Mouse (Mus musculus) liver, postnatal 0 days (tissue): ENCODE results near the gene Glra4. TPM values are rescaled to one million over a fixed set of nuclear protein-coding genes. Genes with fewer than 3 reads are reported as not detected.

Experiments used
- ATAC-seq: fragments of 200-750 bp; cut with Nextera tagmentation; 2 replicates; pipeline ENCODE4 v1.8.0; 2017; ENCODE audit warnings: mild to moderate bottlenecking, moderate library complexity
- DNase-seq: peaks from one replicate; pipeline ENCODE4 v3.0.0-alpha.2; 2016
- H3K27ac ChIP-seq: fragments of 300-500 bp; sonication (generic); 2 replicates; pipeline ENCODE4 v1.5.1; 2014; ENCODE audit warnings: antibody characterized with exemption, moderate library complexity, mild to moderate bottlenecking, low read depth
- H3K27me3 ChIP-seq: fragments of 300-500 bp; sonication (generic); 2 replicates; pipeline ENCODE4 v1.6.1; 2014; ENCODE audit warnings: low read length, control low read depth, mixed read lengths; ENCODE audit not compliant: insufficient read depth
- H3K36me3 ChIP-seq: fragments of 300-500 bp; sonication (generic); replicated peaks from 2 replicates; pipeline ENCODE4 v1.6.1; 2014; ENCODE audit warnings: mild to moderate bottlenecking, control low read depth, low read length, moderate library complexity, mixed read lengths; ENCODE audit not compliant: insufficient read depth
- H3K4me1 ChIP-seq: fragments of 300-500 bp; sonication (generic); 2 replicates; pipeline ENCODE4 v1.6.1; 2014; ENCODE audit warnings: antibody characterized with exemption, mild to moderate bottlenecking, control low read depth; ENCODE audit not compliant: insufficient read depth
- H3K4me2 ChIP-seq: fragments of 300-500 bp; sonication (generic); 2 replicates; pipeline ENCODE4 v1.6.1; 2014; ENCODE audit warnings: low read depth, mild to moderate bottlenecking, low read length, moderate library complexity, mixed read lengths
- H3K4me3 ChIP-seq: fragments of 300-500 bp; sonication (generic); 2 replicates; pipeline ENCODE4 v1.5.1; 2014; ENCODE audit warnings: low read depth, low read length
- H3K9ac ChIP-seq: fragments of 300-500 bp; sonication (generic); replicated peaks from 2 replicates; pipeline ENCODE4 v1.6.1; 2014; ENCODE audit warnings: mild to moderate bottlenecking, moderate library complexity
- H3K9me3 ChIP-seq: fragments of 300-500 bp; sonication (generic); 2 replicates; pipeline ENCODE4 v1.6.1; 2016; ENCODE audit warnings: mild to moderate bottlenecking, control low read depth, low read length, mixed read lengths
- CTCF ChIP-seq: sonication (generic); IDR thresholded peaks from 2 replicates; pipeline ENCODE4 v1.5.1; 2016; ENCODE audit warnings: antibody characterized with exemption, low read depth
- EP300 ChIP-seq: IDR thresholded peaks from 2 replicates; pipeline ENCODE4 v1.6.1; 2016; ENCODE audit warnings: antibody characterized with exemption, low read depth, mild to moderate bottlenecking
- WGBS: fragments of 180-500 bp; shearing (Covaris S2); extraction: QIAGEN DNeasy Blood & Tissue Kit; methylation state at CpG from one replicate; pipeline ENCODE4 v1.1.7; 2014; ENCODE audit not compliant: insufficient replicate concordance; 5-methylcytosine and 5-hydroxymethylcytosine counted together
- polyA plus RNA-seq: library from polyadenylated mRNA; unstranded; fragments of >200 nt; fragmentation: Nextera tagmentation; extraction: Ambion mirVana; gene quantifications from 2 replicates; pipeline ENCODE4 v1.2.1, GENCODE M21; 2015

Glra4 gene
- polyA plus RNA-seq, 1 experiment from 2014 or later, result not detected

DNA sequence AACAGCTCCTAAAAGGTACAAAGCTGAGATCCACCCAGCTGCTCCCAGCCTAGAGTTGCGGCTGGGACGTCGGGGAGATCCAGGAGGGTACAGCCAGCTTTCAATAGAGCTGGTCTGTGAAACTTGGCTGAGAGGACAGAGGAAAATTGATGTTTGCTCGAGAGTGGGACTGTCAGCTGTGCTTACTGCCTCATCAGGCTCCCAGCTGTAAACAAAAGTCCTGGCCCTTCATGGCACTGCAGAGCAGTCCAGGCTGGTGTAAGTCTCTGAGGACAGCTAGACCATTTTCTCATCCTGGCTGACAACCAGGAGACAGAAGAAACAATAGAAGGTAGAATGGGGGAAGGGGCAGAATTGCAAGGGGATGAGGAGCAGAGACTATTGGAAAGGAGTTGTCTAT lies 30.6 kb downstream of the Glra4 start:
- Histone ChIP-seq H3K4me3 (no peak overlapping the region), H3K27me3 (0 out of 2 replicates have a peak, but pooled peaks cover 4% of the 10 kb centered on the region), H3K9ac (no peak overlapping the region), H3K4me2 (no peak overlapping the region), H3K27ac (no peak overlapping the region), H3K4me1 (no peaks in the 10 kb centered on the region), H3K9me3 (no peaks in the 10 kb centered on the region), H3K36me3 (0 out of 2 replicates have a peak, but pooled peaks cover 4% of the 10 kb centered on the region)
- ATAC-seq (no peak), DNase-seq (no peak)
- 79% methylated on average over 4 of the region's 4 CpGs for WGBS
- TF ChIP-seq EP300 (no peak), CTCF (no peak)

DNA sequence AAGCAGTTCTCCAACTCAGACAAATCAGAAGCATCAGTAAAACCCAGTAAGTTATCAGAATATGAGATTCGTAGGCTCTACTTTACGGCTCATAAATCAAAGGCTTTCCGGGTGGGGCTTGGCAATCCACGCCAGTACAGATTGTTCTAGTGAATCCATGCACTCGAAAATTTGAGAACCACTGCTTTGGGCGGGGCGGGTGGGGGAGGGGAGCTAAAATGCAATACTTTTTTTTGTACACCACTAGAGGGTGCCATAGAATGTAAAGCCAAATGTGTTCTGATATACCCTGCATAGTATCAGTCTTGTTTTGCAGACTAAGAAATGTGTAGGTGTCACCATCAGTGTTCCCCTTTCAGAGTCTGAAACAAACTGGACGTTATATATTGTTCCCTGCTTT lies 35.3 kb downstream of the Glra4 start:
- DNase-seq (no peak), ATAC-seq (no peak)
- no peak for TF ChIP-seq EP300
- peak; percentile 23; the same call in 1 of the 2 replicates for TF ChIP-seq CTCF
- Histone ChIP-seq H3K9ac (no peak overlapping the region), H3K4me1 (no peaks in the 10 kb centered on the region), H3K9me3 (no peaks in the 10 kb centered on the region), H3K27me3 (0 out of 2 replicates have a peak, but pooled peaks cover 4% of the 10 kb centered on the region), H3K4me2 (no peak overlapping the region), H3K36me3 (no peaks in the 10 kb centered on the region), H3K27ac (no peak overlapping the region), H3K4me3 (no peak overlapping the region)
- WGBS, result 61% methylated on average over 8 of the region's 8 CpGs

DNA sequence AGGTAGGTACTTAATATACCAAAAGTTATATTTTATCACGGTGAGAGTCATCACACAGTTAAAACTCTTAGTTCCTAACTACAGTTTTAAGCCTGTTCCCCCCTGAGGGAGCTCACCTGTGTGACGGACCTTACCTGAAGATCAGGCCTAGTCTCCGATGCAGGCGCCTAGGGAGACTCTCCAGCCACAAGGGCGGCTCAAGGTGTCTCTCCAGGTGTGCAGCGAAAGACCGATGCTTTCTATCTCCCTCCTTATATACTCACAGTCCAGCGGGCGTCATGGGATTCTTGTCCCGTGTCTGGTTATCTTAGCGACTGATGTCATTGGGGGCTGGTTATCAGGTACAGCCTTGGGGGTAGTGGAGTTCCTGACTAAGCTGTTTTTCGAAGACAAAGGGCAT lies 36.5 kb downstream of the Glra4 start, which contains the start of gene Morf4l2:
TSS of gene Morf4l2 (minus strand) at position 232 of the 400 bp plus-strand sequence.
- no peaks in the 10 kb centered on the region for H3K36me3 ChIP-seq
- H3K4me2 ChIP-seq, result peak within 1 kb of the TSS; percentile 72
- H3K4me1 ChIP-seq, result no peaks in the 10 kb centered on the region
- peak within 1 kb of the TSS; percentile 63 for H3K9ac ChIP-seq
- no peak for DNase-seq
- no peak for ATAC-seq
- 81% methylated on average over 12 of the region's 12 CpGs for WGBS
- no peaks in the 10 kb centered on the region for H3K9me3 ChIP-seq
- no peaks in the 10 kb centered on the region for H3K27me3 ChIP-seq
- peak within 1 kb of the TSS; percentile 65 for H3K4me3 ChIP-seq
- peak within 1 kb of the TSS; percentile 88 for H3K27ac ChIP-seq
- no peak for TF ChIP-seq EP300
- TF ChIP-seq CTCF, result no peak

DNA sequence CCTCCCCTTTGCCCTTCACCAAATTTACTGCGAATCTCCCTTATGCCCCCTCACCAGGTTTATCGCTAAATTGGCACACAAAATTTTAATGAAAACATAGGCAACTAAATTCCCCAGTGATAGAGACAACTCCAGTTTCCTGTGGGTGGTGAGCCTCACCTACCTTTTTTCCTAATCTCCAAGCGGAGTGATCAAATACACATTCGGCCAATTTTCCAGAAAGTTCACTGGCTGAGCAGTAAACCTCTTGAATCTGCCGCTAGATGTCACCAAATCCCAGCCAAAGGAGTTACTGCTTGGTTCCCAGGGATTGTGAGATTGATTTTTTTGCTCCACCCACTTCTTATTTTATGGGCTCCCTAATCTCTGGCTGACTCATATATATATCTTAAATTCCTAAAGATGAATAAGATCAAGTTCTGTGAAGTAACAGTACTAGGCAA lies 37.3 kb downstream of the Glra4 start:
- peak; percentile 70 for TF ChIP-seq CTCF
- no peak for TF ChIP-seq EP300
- Histone ChIP-seq H3K4me1 (no peaks in the 10 kb centered on the region), H3K27me3 (no peaks in the 10 kb centered on the region), H3K4me2 (peak overlapping the region; percentile 72), H3K9ac (peak overlapping the region; percentile 63), H3K9me3 (no peaks in the 10 kb centered on the region), H3K36me3 (no peaks in the 10 kb centered on the region), H3K4me3 (peak overlapping the region; percentile 65), H3K27ac (peak overlapping the region; percentile 88)
- WGBS, result 24% methylated on average over 5 of the region's 5 CpGs
- ATAC-seq, result no peak
- DNase-seq, result peak; percentile 49

DNA sequence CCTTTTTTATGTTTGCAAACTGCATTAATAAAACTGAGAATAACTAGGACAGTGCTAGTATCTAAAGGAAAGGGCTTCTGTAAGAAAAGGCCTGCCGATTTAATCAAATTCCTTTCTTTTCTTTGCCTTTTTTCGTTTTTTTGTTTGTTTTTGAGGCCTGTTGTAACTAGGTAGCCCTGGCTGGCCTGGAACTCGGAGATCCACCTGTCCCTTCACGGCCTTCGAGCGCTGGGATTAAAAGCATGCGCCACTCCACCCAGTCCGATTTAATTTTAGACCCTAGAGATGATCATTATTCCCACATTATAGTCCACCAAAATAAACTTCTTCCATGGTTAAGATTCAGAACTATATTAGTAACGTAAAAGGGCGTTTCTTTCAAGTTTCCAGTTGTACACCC lies 37.7 kb downstream of the Glra4 start:
- H3K36me3 ChIP-seq, result no peaks in the 10 kb centered on the region

DNA sequence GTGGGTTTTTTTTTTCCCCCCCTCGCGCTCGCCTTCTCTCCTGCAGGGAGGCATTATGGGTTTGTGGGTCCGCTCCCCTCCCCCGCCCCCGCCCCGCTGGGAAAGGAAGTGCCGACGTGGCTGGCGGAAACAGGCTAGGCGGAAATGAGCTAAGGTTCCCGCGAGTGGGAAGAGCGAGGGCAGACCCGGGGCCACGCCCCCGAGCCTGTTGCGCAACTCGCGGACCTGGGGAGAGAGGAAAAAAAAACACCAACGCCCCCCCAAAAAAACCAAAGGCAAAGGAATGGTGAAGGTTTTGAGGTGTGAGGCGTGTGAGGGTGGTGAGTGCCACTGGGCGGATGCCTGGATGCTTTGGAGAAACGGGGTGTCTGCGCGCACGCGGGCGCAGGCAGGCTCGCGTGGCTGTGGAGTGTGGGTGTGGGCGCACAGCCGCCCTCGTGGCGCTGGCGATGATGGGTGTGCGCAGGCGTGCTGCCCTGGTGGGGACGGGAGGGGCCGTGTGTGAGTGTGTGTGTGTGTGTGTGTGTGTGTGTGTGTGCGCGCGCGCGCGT lies 38.2 kb downstream of the Glra4 start:
- DNase-seq, result peak; percentile 90
- no peaks in the 10 kb centered on the region; the same call in 1 of the 2 replicates for H3K36me3 ChIP-seq
- 31% methylated on average over 39 of the region's 46 CpGs for WGBS

More for the DNA sequence above, 37.7 kb downstream of the Glra4 start:
- H3K4me1 ChIP-seq, result no peaks in the 10 kb centered on the region
- no peaks in the 10 kb centered on the region for H3K9me3 ChIP-seq
- peak overlapping the region; percentile 88 for H3K27ac ChIP-seq
- H3K4me2 ChIP-seq, result peak overlapping the region; percentile 72
- no peaks in the 10 kb centered on the region for H3K27me3 ChIP-seq
- peak overlapping the region; percentile 63 for H3K9ac ChIP-seq
- ATAC-seq (no peak), DNase-seq (no peak)
- TF ChIP-seq CTCF, result no peak
- TF ChIP-seq EP300, result no peak
- H3K4me3 ChIP-seq, result peak overlapping the region; percentile 65
- WGBS, result 24% methylated on average over 10 of the region's 10 CpGs

More for the DNA sequence above, 38.2 kb downstream of the Glra4 start:
- Histone ChIP-seq H3K4me1 (no peaks in the 10 kb centered on the region), H3K27ac (peak overlapping the region; percentile 88), H3K9me3 (no peaks in the 10 kb centered on the region), H3K4me2 (peak overlapping the region; percentile 72), H3K9ac (peak overlapping the region; percentile 63), H3K27me3 (no peaks in the 10 kb centered on the region), H3K4me3 (peak overlapping the region; percentile 65)
- TF ChIP-seq CTCF (no peak), EP300 (peak; percentile 64; the same call in 1 of the 2 replicates)
- peak; percentile 55 for ATAC-seq
